Mouse (Mus musculus) hindbrain, embryonic 13.5 days (tissue): ENCODE results near the gene Tor4a. TPM values are rescaled to one million over a fixed set of nuclear protein-coding genes. Genes with fewer than 3 reads are reported as not detected.

Experiments
- ATAC-seq: fragments of 200-750 bp; cut with Nextera tagmentation; 2 replicates; pipeline ENCODE4 v1.8.0; 2017; ENCODE audit warnings: moderate TSS enrichment; ENCODE audit not compliant: low FRiP score
- H3K27ac ChIP-seq: fragments of 300-500 bp; sonication (generic); 2 replicates; pipeline ENCODE4 v1.5.1; 2015; ENCODE audit warnings: inconsistent platforms, mild to moderate bottlenecking, moderate library complexity
- H3K27me3 ChIP-seq: fragments of 300-500 bp; sonication (generic); 2 replicates; pipeline ENCODE4 v1.6.1; 2015; ENCODE audit warnings: mild to moderate bottlenecking, inconsistent platforms
- H3K36me3 ChIP-seq: fragments of 300-500 bp; sonication (generic); 2 replicates; pipeline ENCODE4 v1.6.1; 2015; ENCODE audit warnings: mild to moderate bottlenecking, inconsistent platforms
- H3K4me1 ChIP-seq: fragments of 300-500 bp; sonication (generic); replicated peaks from 2 replicates; pipeline ENCODE4 v1.6.1; 2015; ENCODE audit warnings: inconsistent platforms
- H3K4me2 ChIP-seq: fragments of 300-500 bp; sonication (generic); 2 replicates; pipeline ENCODE4 v1.6.1; 2015; ENCODE audit warnings: inconsistent platforms, mild to moderate bottlenecking, moderate library complexity
- H3K4me3 ChIP-seq: fragments of 300-500 bp; sonication (generic); 2 replicates; pipeline ENCODE4 v1.5.1; 2015; ENCODE audit warnings: mild to moderate bottlenecking, inconsistent platforms
- H3K9ac ChIP-seq: fragments of 300-500 bp; sonication (generic); 2 replicates; pipeline ENCODE4 v1.6.1; 2015; ENCODE audit warnings: mild to moderate bottlenecking, inconsistent platforms
- H3K9me3 ChIP-seq: fragments of 300-500 bp; sonication (generic); 2 replicates; pipeline ENCODE4 v1.6.1; 2016; ENCODE audit warnings: inconsistent platforms
- WGBS: fragments of 180-500 bp; shearing (Covaris S2); methylation state at CpG from one replicate; pipeline ENCODE4 v1.1.7; 2015; 5-methylcytosine and 5-hydroxymethylcytosine counted together
- polyA plus RNA-seq: library from polyadenylated mRNA; unstranded; fragments of >200 nt; fragmentation: Nextera tagmentation; extraction: Ambion mirVana; gene quantifications from 2 replicates; pipeline ENCODE4 v1.2.1, GENCODE M21; 2015

Tor4a gene
- polyA plus RNA-seq, 1 experiment from 2014 or later: 1.9 TPM

DNA sequence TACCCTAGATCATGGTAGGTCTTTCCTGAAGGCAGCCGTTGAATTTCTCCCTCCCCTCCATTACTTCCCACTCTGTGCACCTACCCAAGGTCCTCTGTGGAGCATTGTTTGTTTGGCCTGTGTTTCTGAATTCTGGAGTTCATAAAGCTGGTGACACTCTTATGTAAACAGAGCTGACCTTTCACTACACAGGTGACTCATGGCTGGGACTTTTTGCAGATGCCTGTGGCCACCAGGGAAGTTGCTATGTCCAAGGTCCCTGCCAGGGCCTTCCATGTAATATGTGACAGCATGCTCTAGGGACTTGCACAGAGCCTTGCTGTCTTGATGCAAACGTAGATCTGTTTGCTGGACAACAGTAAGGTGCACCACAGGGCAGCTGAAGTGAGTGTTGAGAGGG lies 47.0 kb downstream of the Tor4a start:
- Histone ChIP-seq H3K4me3 (no peak overlapping the region), H3K27me3 (no peaks in the 10 kb centered on the region), H3K36me3 (no peaks in the 10 kb centered on the region), H3K4me2 (no peak overlapping the region), H3K9me3 (no peaks in the 10 kb centered on the region), H3K4me1 (no peaks in the 10 kb centered on the region), H3K27ac (no peak overlapping the region), H3K9ac (no peak overlapping the region)
- 88% methylated on average over 2 of the region's 2 CpGs for WGBS
- ATAC-seq: no peak

DNA sequence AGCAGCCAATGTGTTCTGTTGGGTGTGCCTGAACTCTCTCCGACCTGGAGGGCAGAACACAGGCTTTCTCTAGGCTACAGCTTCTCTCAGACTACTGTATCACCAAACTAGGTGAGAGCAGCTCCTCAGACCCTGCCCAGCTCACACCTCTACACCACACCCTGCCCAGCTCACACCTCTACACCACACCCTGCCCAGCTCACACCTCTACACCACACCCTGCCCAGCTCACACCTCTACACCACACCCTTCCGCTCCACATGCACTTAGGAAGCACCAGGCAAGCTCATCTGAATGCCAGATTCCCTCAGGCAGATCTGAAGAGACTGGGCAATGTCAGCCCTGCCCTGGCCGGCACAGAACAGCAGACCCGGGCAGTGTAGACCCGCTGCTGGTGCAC lies 48.8 kb downstream of the Tor4a start:
- no peaks in the 10 kb centered on the region for H3K27me3 ChIP-seq
- no peak overlapping the region for H3K27ac ChIP-seq
- no peak overlapping the region for H3K9ac ChIP-seq
- H3K4me2 ChIP-seq: no peak overlapping the region
- H3K4me1 ChIP-seq: no peaks in the 10 kb centered on the region
- no peak overlapping the region for H3K4me3 ChIP-seq
- 90% methylated on average over 5 of the region's 5 CpGs for WGBS
- no peak for ATAC-seq
- no peaks in the 10 kb centered on the region for H3K9me3 ChIP-seq
- H3K36me3 ChIP-seq: no peaks in the 10 kb centered on the region

DNA sequence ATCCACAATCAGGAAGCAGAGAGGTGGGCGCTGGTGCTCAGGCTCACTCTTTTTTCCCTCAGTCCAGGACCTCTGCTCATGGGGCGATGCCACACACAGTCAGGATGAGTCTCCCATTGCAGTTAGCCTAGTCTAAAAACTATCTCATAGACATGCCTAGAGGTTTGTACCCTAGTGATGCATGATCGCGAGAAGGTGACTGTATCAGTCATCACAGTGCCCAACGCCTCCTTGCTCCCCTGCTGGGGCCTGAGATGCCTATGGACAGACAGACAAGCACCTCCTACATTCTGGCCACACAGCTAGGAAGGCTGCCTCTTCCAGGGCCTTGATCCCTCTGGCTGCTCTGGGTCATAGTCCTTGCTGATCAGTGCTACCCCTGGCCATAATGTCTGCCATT lies 49.3 kb downstream of the Tor4a start:
- no peaks in the 10 kb centered on the region for H3K36me3 ChIP-seq
- H3K4me3 ChIP-seq: no peak overlapping the region
- no peak overlapping the region for H3K4me2 ChIP-seq
- no peaks in the 10 kb centered on the region for H3K9me3 ChIP-seq
- WGBS: 84% methylated on average over 5 of the region's 5 CpGs
- H3K27ac ChIP-seq: no peak overlapping the region
- peaks cover 3% of the 10 kb centered on the region; the same call in 1 of the 2 replicates for H3K4me1 ChIP-seq
- no peak overlapping the region for H3K9ac ChIP-seq
- H3K27me3 ChIP-seq: no peaks in the 10 kb centered on the region
- ATAC-seq: no peak

DNA sequence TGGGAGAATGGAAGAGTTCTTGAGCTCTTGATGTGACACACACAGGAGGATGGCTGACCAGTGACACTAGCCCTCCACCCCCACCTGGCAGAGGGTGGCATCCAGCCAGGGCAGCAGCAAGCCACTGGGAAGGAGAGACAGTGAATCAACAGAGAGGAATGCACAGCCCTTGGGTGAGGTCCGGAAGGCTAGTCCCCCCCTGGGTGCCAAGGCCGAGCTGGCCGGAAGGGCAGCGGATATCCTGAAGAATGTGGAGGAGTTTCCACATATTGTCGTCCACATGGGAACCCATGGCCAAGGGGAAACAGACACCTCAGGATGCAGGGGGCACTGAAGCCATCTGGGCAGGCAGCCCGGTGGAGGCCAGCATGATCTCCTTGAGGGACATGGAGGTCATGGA lies 51.3 kb downstream of the Tor4a start:
- H3K9ac ChIP-seq: no peak overlapping the region
- 80% methylated on average over 6 of the region's 6 CpGs for WGBS
- no peak overlapping the region for H3K27ac ChIP-seq
- no peak for ATAC-seq
- no peaks in the 10 kb centered on the region for H3K36me3 ChIP-seq
- H3K4me1 ChIP-seq: peaks cover 3% of the 10 kb centered on the region; the same call in 1 of the 2 replicates
- no peak overlapping the region for H3K4me2 ChIP-seq
- H3K9me3 ChIP-seq: no peaks in the 10 kb centered on the region
- H3K27me3 ChIP-seq: no peaks in the 10 kb centered on the region
- H3K4me3 ChIP-seq: no peak overlapping the region

Other genes with a start within 250 kb of the Tor4a start
- gene Zmynd19, start 247.1 kb downstream of the Tor4a start, polyA plus RNA-seq: 16.0 and 17.7 TPM in 2 replicates
- 36.0 and 38.1 TPM in 2 replicates for gene Dph7, start 234.5 kb downstream of the Tor4a start, polyA plus RNA-seq
- gene Mrpl41, start 221.8 kb downstream of the Tor4a start, polyA plus RNA-seq: 171 and 181 TPM in 2 replicates
- 3.0 and 3.4 TPM in 2 replicates for gene Pnpla7, start 220.9 kb downstream of the Tor4a start, polyA plus RNA-seq
- gene Nsmf, start 142.5 kb downstream of the Tor4a start, polyA plus RNA-seq: 130 and 136 TPM in 2 replicates
- not detected in 2 replicates for gene Entpd8, start 116.6 kb downstream of the Tor4a start, polyA plus RNA-seq
- not detected in 2 replicates for gene Noxa1, start 101.7 kb downstream of the Tor4a start, polyA plus RNA-seq
- 21.4 and 24.6 TPM in 2 replicates for gene Nrarp, start 16.1 kb downstream of the Tor4a start, polyA plus RNA-seq
- gene Nelfb, start 14.6 kb upstream of the Tor4a start, polyA plus RNA-seq: 98.3 and 104 TPM in 2 replicates
- not detected in 2 replicates for gene Stpg3, start 17.8 kb upstream of the Tor4a start, polyA plus RNA-seq
- 0.40 and 1.3 TPM in 2 replicates for gene Fam166a, start 21.9 kb upstream of the Tor4a start, polyA plus RNA-seq
- 349 and 363 TPM in 2 replicates for gene Tubb4b, start 27.8 kb upstream of the Tor4a start, polyA plus RNA-seq
- gene Slc34a3, start 37.5 kb upstream of the Tor4a start, polyA plus RNA-seq: not detected in 2 replicates
- not detected in 2 replicates for gene Rnf224, start 39.9 kb upstream of the Tor4a start, polyA plus RNA-seq
- gene Rnf208, start 45.4 kb upstream of the Tor4a start, polyA plus RNA-seq: 90.3 and 92.4 TPM in 2 replicates
- 0.26 TPM in 1 of 2 replicates, not detected in the other for gene Cysrt1, start 45.6 kb upstream of the Tor4a start, polyA plus RNA-seq
- gene AL732309.1, start 50.0 kb upstream of the Tor4a start, polyA plus RNA-seq: 5.1 and 6.2 TPM in 2 replicates
- gene Tmem203, start 58.6 kb upstream of the Tor4a start, polyA plus RNA-seq: 18.6 and 20.9 TPM in 2 replicates
- gene Tprn, start 65.7 kb upstream of the Tor4a start, polyA plus RNA-seq: 16.2 and 17.6 TPM in 2 replicates
- 189 and 199 TPM in 2 replicates for gene Ssna1, start 75.6 kb upstream of the Tor4a start, polyA plus RNA-seq
- 143 TPM in 2 replicates for gene Anapc2, start 75.6 kb upstream of the Tor4a start, polyA plus RNA-seq
- gene Tmem210, start 91.3 kb upstream of the Tor4a start, polyA plus RNA-seq: not detected in 2 replicates
- 0.22 TPM in 1 of 2 replicates, not detected in the other for gene Lrrc26, start 93.0 kb upstream of the Tor4a start, polyA plus RNA-seq
- 22.5 and 24.5 TPM in 2 replicates for gene Grin1, start 122.3 kb upstream of the Tor4a start, polyA plus RNA-seq
- 50.0 and 59.8 TPM in 2 replicates for gene Man1b1, start 135.5 kb upstream of the Tor4a start, polyA plus RNA-seq
- 22.8 and 23.0 TPM in 2 replicates for gene Dpp7, start 159.5 kb upstream of the Tor4a start, polyA plus RNA-seq
- gene Uap1l1, start 168.8 kb upstream of the Tor4a start, polyA plus RNA-seq: 5.2 and 6.2 TPM in 2 replicates
- 9.6 and 16.5 TPM in 2 replicates for gene Sapcd2, start 175.4 kb upstream of the Tor4a start, polyA plus RNA-seq
- 2.6 and 3.6 TPM in 2 replicates for gene Entpd2, start 199.0 kb upstream of the Tor4a start, polyA plus RNA-seq
- 411 and 423 TPM in 2 replicates for gene Npdc1, start 202.5 kb upstream of the Tor4a start, polyA plus RNA-seq
- 0.19 TPM in 1 of 2 replicates, not detected in the other for gene Fut7, start 226.4 kb upstream of the Tor4a start, polyA plus RNA-seq
- gene Abca2, start 231.8 kb upstream of the Tor4a start, polyA plus RNA-seq: 10.0 and 11.6 TPM in 2 replicates